Mouse (Mus musculus): ENCODE results near the gene Wdr81. TPM values are rescaled to one million over a fixed set of nuclear protein-coding genes. Genes with fewer than 3 reads are reported as not detected.

Wdr81 gene
- total RNA-seq (2021), result 10 to 100 TPM; 20.1 to 20.4 TPM

- peak; percentile 89 for DNase-seq (ENCODE audit: low spot score in 2 of 2)
- intact Hi-C loops (cut with DNase I), result loop anchor here (5.0 kb wide), 1 partner anchor 52 kb away; no protein-coding TSS in a partner anchor
Measured at GRCm38 (mm10) chr11:75453991-75454930, at the start of gene Wdr81. Gene Wdr81 (minus strand): TSS chr11:75454717.

GRCm38 (mm10) chr11:75498126-75498525 is 43.6 kb upstream of the Wdr81 start:
- intact Hi-C loops (cut with DNase I), result no loop called here
- no peak for DNase-seq (ENCODE audit: low spot score in 2 of 2)

- no peak for DNase-seq (ENCODE audit: low spot score in 2 of 2)
- intact Hi-C loops (cut with DNase I), result no loop called here
Measured at GRCm38 (mm10) chr11:75494296-75495049, 40.0 kb upstream of the Wdr81 start.

DNA sequence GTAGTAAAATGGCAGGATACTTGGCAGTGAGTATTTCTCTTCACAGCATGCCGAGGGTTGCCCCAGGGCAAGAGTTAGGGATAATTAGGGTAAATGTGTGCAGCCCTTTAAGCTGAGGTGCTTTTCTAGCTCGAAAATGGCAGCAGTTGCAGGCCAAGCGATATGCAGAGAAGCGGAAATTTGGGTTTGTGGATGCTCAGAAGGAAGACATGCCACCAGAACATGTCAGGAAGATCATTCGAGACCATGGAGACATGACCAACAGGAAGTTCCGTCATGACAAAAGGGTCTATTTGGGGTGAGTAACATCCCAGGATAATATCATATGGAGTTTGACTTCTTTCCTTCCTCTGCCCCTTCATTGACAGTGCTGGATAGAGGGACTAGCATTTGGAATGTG is 33.0 kb upstream of the Wdr81 start:
- DNase-seq (ENCODE audit: low spot score in 2 of 2), result no peak
- intact Hi-C loops (cut with DNase I), result no loop called here

- intact Hi-C loops (cut with DNase I), result no loop called here
- peak; percentile 96 to 98 for DNase-seq (ENCODE audit: low spot score in 2 of 2)
Measured at GRCm38 (mm10) chr11:75486601-75487285, 32.2 kb upstream of the Wdr81 start, which contains the start of gene Prpf8. Gene Prpf8 (plus strand): TSS chr11:75486816.

- intact Hi-C loops (cut with DNase I), result no loop called here
- no peak for DNase-seq (ENCODE audit: low spot score in 2 of 2)
Measured at GRCm38 (mm10) chr11:75486192-75486591, 31.7 kb upstream of the Wdr81 start.

- DNase-seq (ENCODE audit: low spot score in 2 of 2), result no peak
- intact Hi-C loops (cut with DNase I), result no loop called here
Measured at GRCm38 (mm10) chr11:75473376-75473775, 18.9 kb upstream of the Wdr81 start.

DNA sequence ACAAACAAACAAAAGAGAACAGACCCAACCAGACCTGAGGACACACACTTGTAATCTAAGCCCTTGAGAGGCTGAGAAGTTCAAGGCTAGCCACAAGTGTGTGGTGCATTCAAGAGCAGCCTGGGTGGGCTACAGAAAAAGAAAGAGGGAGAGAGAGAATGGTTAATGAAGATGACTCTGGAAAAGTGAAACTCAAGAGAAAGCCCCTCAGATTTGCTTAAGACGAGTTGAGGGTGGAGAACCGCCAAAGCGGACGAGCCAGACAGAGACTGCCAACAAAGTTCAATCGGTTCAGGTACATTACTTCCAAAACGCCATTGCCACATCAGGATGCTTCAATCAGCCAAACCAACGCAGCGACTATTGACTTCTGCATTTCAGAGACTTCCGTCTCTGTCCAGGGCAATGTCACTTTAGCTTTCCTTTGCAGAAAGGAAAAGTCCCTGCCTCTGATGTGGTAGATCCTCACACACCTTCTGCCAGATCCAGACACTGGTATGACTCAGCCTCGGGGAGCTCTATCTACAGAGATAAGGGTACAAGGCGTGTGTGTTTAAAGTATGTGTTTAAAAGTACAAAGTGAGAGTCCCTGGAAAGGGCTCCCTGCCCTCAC is 18.1 kb upstream of the Wdr81 start:
- no peak for DNase-seq (ENCODE audit: low spot score in 2 of 2)
- intact Hi-C loops (cut with DNase I), result no loop called here

GRCm38 (mm10) chr11:75470675-75471074 is 16.2 kb upstream of the Wdr81 start:
- no peak for DNase-seq (ENCODE audit: low spot score in 2 of 2)
- intact Hi-C loops (cut with DNase I), result no loop called here

GRCm38 (mm10) chr11:75469261-75469660 is 14.7 kb upstream of the Wdr81 start:
- intact Hi-C loops (cut with DNase I), result no loop called here
- DNase-seq (ENCODE audit: low spot score in 2 of 2), result no peak

- intact Hi-C loops (cut with DNase I), result no loop called here
- no peak for DNase-seq (ENCODE audit: low spot score in 2 of 2)
Measured at GRCm38 (mm10) chr11:75468410-75468809, 13.9 kb upstream of the Wdr81 start.

DNA sequence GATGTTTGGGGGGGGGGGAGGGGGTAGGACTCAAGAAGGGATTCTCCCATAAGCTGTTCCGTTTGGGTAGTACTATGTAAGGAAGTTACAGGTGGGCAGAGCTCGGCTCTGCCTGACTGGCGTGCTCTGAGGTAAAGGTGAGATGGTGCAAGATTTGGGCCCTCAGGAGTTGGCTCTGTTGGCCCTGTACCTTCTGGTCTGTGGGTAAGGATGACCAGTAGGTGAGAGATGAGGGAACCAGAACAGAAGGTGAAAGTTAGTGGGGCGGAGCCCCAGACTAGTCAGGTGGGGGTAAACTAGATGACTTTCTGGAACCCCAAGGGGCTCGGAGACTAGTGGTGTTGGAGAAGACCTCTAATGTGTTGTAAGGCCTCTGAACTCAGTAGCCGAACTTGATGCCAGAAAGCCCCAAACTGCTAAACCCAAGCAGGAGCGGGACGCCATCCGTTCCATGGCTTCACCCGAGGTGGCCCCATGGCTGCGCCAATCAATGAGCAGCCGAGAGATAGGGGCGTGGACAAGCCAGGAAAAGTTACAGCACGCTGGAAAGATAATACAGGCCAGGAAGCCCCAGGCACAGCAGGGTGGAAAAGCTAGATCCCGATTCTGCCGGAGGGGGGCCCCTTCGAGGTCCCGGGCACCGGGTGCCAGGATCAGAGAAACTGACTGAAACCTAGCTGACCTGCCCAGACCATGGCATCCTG is 13.1 kb upstream of the Wdr81 start:
- intact Hi-C loops (cut with DNase I), result no loop called here
- DNase-seq (ENCODE audit: low spot score in 2 of 2), result peak in 1 of 2 experiments; percentile 15

- intact Hi-C loops (cut with DNase I), result no loop called here
Measured at GRCm38 (mm10) chr11:75466731-75467505, 12.4 kb upstream of the Wdr81 start.

DNA sequence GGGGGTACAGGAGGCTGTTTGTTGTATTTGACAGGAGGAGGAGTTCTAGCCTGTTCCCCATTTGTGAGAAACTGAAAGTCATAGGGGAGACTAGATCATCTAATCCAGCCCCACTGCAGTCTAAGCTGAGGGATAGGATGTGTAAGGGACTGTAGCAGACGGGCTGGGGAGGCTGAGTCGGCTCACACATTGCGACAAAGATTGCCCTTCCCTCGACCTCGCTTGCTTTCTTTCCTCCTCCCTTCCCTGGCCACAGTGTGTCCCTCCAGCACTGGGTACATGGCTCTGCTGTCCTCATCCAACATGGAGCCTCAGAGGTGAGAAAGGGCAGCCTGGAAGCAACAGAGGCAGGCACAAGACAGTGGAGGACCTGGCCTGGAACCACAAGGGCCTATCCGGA is 10.5 kb upstream of the Wdr81 start:
- intact Hi-C loops (cut with DNase I), result no loop called here
- DNase-seq (ENCODE audit: low spot score in 2 of 2), result no peak

More at GRCm38 (mm10) chr11:75466731-75467505, 12.4 kb upstream of the Wdr81 start:
- no peak for DNase-seq (ENCODE audit: low spot score in 2 of 2)

DNA sequence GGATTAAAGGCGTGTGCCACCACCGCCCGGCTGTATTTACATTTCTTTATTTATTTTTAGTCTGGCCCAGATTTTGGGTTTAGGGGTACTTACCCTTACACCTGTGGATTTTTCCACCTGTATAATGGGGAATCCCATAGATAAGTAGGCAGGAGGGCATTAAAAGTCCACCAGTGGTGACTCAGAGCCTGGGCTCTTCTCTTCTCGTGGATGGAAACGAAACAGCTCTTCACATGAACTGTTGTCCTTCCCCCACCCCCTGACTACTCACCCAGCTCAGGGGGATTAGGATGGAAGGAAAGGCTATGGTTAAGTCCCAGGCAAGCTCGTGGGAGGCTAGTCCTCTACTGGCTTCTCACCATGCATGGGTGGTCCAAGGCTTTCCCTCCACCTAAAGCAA is 9.9 kb upstream of the Wdr81 start:
- intact Hi-C loops (cut with DNase I), result loop anchor here (5.0 kb wide), 2 partner anchors 117 to 272 kb away; partner anchors contain the start of genes Dph1, Rpa1, Rtn4rl1 and Smyd4
- no peak for DNase-seq (ENCODE audit: low spot score in 2 of 2)

- intact Hi-C loops (cut with DNase I), result loop anchor here (5.0 kb wide), 2 partner anchors 116 to 271 kb away; partner anchors contain the start of genes Dph1, Rpa1, Rtn4rl1 and Smyd4
- DNase-seq (ENCODE audit: low spot score in 2 of 2), result no peak
Measured at GRCm38 (mm10) chr11:75463624-75464023, 9.1 kb upstream of the Wdr81 start.

- intact Hi-C loops (cut with DNase I), result loop anchor here (5.0 kb wide), 2 partner anchors 116 to 271 kb away; partner anchors contain the start of genes Dph1, Rpa1, Rtn4rl1 and Smyd4
Measured at GRCm38 (mm10) chr11:75462865-75463336, 8.4 kb upstream of the Wdr81 start.

More at GRCm38 (mm10) chr11:75462865-75463336, 8.4 kb upstream of the Wdr81 start:
- peak; percentile 48 to 51 for DNase-seq (ENCODE audit: low spot score in 2 of 2)
